In the genomic region with DNA sequence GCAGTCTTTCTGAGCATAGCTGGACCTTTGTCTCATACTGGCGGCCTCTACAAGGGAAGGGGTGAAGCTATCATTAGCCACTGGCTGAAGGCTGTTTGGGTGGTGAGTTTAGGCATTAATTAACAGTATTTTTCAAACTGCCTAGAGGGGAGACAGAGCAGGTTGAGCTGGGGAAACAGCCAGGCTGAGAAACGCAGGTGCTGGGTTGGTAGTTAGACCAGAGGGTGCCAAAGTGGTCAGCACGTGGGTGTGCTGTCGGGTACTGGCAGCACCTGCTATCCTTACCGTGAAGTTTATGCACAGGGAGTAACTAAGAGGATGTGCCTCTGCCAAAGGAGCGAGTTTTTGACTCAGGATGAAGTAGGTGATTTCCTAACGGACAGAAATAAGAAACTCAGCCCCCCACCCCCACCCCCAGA, we compare ENCODE assay signal across 8 mouse cellular contexts. TPM values are rescaled to one million over a fixed set of nuclear protein-coding genes. Genes with fewer than 3 reads are reported as not detected.
DNase-seq lines count a peak whose midpoint lies in the region; ATAC-seq and TF ChIP-seq lines count a peak whose summit lies in the region.

No protein-coding gene starts in this region.

- no peaks in the 10 kb centered on the region for H3K9me3 ChIP-seq in liver, postnatal 0 days (ENCODE audit: low read length)
- no peaks in the 10 kb centered on the region for H3K9me3 ChIP-seq in liver, embryonic 12.5 days (replicated peaks)
- no peaks in the 10 kb centered on the region for H3K9me3 ChIP-seq in embryonic facial prominence, embryonic 15.5 days (replicated peaks)

- no peak for TF ChIP-seq CTCF in liver, postnatal 0 days (IDR thresholded peaks at IDR 0.05; ENCODE audit: low read depth)
- TF ChIP-seq CTCF in olfactory bulb, adult 2 months (IDR thresholded peaks at IDR 0.05; ENCODE audit: insufficient read depth, low read depth, low read length): no peak

- no peak for DNase-seq in liver, postnatal 0 days
- DNase-seq in kidney, adult 9 months: peak; percentile 78
- no peak for DNase-seq in layer of hippocampus, adult 18-20 months (ENCODE audit: low spot score in 2 of 2)
- DNase-seq in embryo, embryonic 9.5 days (ENCODE audit: extremely low spot score): no peak
- no peak for DNase-seq in layer of hippocampus, adult 8-10 months (ENCODE audit: low spot score in 2 of 2)

- ATAC-seq in liver, postnatal 0 days: no peak
- ATAC-seq in liver, embryonic 12.5 days: no peak
- no peak for ATAC-seq in embryonic facial prominence, embryonic 15.5 days (ENCODE audit: insufficient number of reproducible peaks, low FRiP score, low TSS enrichment, low read depth)

- peaks cover 28% of the 10 kb centered on the region for H3K4me1 ChIP-seq in liver, postnatal 0 days (ENCODE audit: insufficient read depth)
- peaks cover 66% of the 10 kb centered on the region for H3K4me1 ChIP-seq in liver, embryonic 12.5 days
- H3K4me1 ChIP-seq in embryonic facial prominence, embryonic 15.5 days: peaks cover 20% of the 10 kb centered on the region
- peaks cover 34% of the 10 kb centered on the region for H3K4me1 ChIP-seq in olfactory bulb, adult 2 months (ENCODE audit: control insufficient read depth, insufficient read depth, low read length)

- 34% methylated on average over 7 of the region's 7 CpGs for WGBS in liver, postnatal 0 days (ENCODE audit: insufficient replicate concordance)
- 44% methylated on average over 7 of the region's 7 CpGs for WGBS in liver, embryonic 12.5 days (ENCODE audit: insufficient replicate concordance)
- WGBS in embryonic facial prominence, embryonic 15.5 days: 57% methylated on average over 7 of the region's 7 CpGs
- WGBS in olfactory bulb, adult 2 months: 38% methylated on average over 7 of the region's 7 CpGs

- H3K4me2 ChIP-seq in liver, postnatal 0 days (ENCODE audit: low read depth, low read length): no peak overlapping the region
- H3K4me2 ChIP-seq in liver, embryonic 12.5 days: no peak overlapping the region
- H3K4me2 ChIP-seq in embryonic facial prominence, embryonic 15.5 days (replicated peaks): no peak overlapping the region

- H3K36me3 ChIP-seq in liver, postnatal 0 days (replicated peaks; ENCODE audit: insufficient read depth, low read length): 0 out of 2 replicates have a peak, but pooled peaks cover 3% of the 10 kb centered on the region
- H3K36me3 ChIP-seq in liver, embryonic 12.5 days: peaks cover 2% of the 10 kb centered on the region; the same call in 1 of the 2 replicates
- 0 out of 2 replicates have a peak, but pooled peaks cover 5% of the 10 kb centered on the region for H3K36me3 ChIP-seq in embryonic facial prominence, embryonic 15.5 days

- H3K9ac ChIP-seq in liver, postnatal 0 days (replicated peaks): no peak overlapping the region
- H3K9ac ChIP-seq in liver, embryonic 12.5 days: no peak overlapping the region
- H3K9ac ChIP-seq in embryonic facial prominence, embryonic 15.5 days: no peak overlapping the region

- no peak for TF ChIP-seq EP300 in liver, postnatal 0 days (IDR thresholded peaks at IDR 0.05; ENCODE audit: low read depth)

- no peak overlapping the region for H3K4me3 ChIP-seq in liver, postnatal 0 days (ENCODE audit: low read depth, low read length)
- no peak overlapping the region for H3K4me3 ChIP-seq in liver, embryonic 12.5 days
- no peak overlapping the region for H3K4me3 ChIP-seq in embryonic facial prominence, embryonic 15.5 days (replicated peaks)
- H3K4me3 ChIP-seq in olfactory bulb, adult 2 months (ENCODE audit: insufficient read depth, low read depth, low read length): no peak overlapping the region

- H3K27me3 ChIP-seq in liver, postnatal 0 days (ENCODE audit: insufficient read depth, low read length): no peaks in the 10 kb centered on the region
- H3K27me3 ChIP-seq in liver, embryonic 12.5 days (replicated peaks): no peaks in the 10 kb centered on the region
- H3K27me3 ChIP-seq in embryonic facial prominence, embryonic 15.5 days: no peaks in the 10 kb centered on the region

- H3K27ac ChIP-seq in liver, postnatal 0 days (ENCODE audit: low read depth): peak overlapping the region; percentile 52
- H3K27ac ChIP-seq in liver, embryonic 12.5 days: no peak overlapping the region
- H3K27ac ChIP-seq in embryonic facial prominence, embryonic 15.5 days (replicated peaks): peak overlapping the region; percentile 11; the same call in 1 of the 2 replicates
- H3K27ac ChIP-seq in olfactory bulb, adult 2 months (ENCODE audit: insufficient read depth, low read depth, low read length): peak overlapping the region; percentile 43

- TF ChIP-seq POLR2A in olfactory bulb, adult 2 months (IDR thresholded peaks at IDR 0.05; ENCODE audit: insufficient read depth, low read depth, low read length): no peak

RNA-seq across cellular contexts. Expression of gene Snx30, which starts 13.4 kb away (rescaled TPM):
- polyA plus RNA-seq in liver, postnatal 0 days (2015; fragmentation: Nextera tagmentation; extraction: Ambion mirVana): 3.5 and 4.5 TPM in 2 replicates
- polyA plus RNA-seq in liver, embryonic 12.5 days (2016; fragmentation: Nextera tagmentation; extraction: Ambion mirVana): 5.6 and 7.5 TPM in 2 replicates
- 10.3 and 11.1 TPM in 2 replicates for polyA plus RNA-seq in embryonic facial prominence, embryonic 15.5 days (2015; fragmentation: Nextera tagmentation; extraction: Ambion mirVana)
- not detected in 2 replicates for polyA plus RNA-seq in olfactory bulb, adult 2 months (2012; ENCODE audit: insufficient read depth, insufficient read length, low replicate concordance, missing spikeins)
- 10 to 100 TPM; 39.2 to 41.7 TPM for total RNA-seq in layer of hippocampus, adult 18-20 months (2021)
- total RNA-seq in layer of hippocampus, adult 8-10 months (2022): 10 to 100 TPM; 38.7 to 45.5 (median 40.4) TPM

RNA-seq across cellular contexts. Expression of gene Inip, which starts 17.7 kb away (rescaled TPM):
- polyA plus RNA-seq in liver, postnatal 0 days (2015; fragmentation: Nextera tagmentation; extraction: Ambion mirVana): 11.2 and 12.6 TPM in 2 replicates
- polyA plus RNA-seq in liver, embryonic 12.5 days (2016; fragmentation: Nextera tagmentation; extraction: Ambion mirVana): 34.7 and 35.8 TPM in 2 replicates
- 43.8 and 45.8 TPM in 2 replicates for polyA plus RNA-seq in embryonic facial prominence, embryonic 15.5 days (2015; fragmentation: Nextera tagmentation; extraction: Ambion mirVana)
- polyA plus RNA-seq in olfactory bulb, adult 2 months (2012; ENCODE audit: insufficient read depth, insufficient read length, low replicate concordance, missing spikeins): not detected in 2 replicates
- total RNA-seq in layer of hippocampus, adult 18-20 months (2021): 10 to 100 TPM; 25.0 TPM
- total RNA-seq in layer of hippocampus, adult 8-10 months (2022): 10 to 100 TPM; 20.9 to 26.0 (median 23.8) TPM
